Mouse (Mus musculus): ENCODE results near the gene Fen1.
A peak's percentile ranks its signal among the peaks of the same experiment; 100 is the strongest.
"Not testable (repeated sequence)": the region's sequence is repeated elsewhere in the genome, so short reads cannot be mapped to it uniquely, and the experiment has no call there.

Gene Fen1

GRCm38 (mm10) chr19:10176941-10177372 lies 27.0 kb downstream of the Fen1 start:
- peak; percentile 57 for DNase-seq

GRCm38 (mm10) chr19:10176477-10176876 lies 27.5 kb downstream of the Fen1 start:
- DNase-seq: no peak

- DNase-seq: no peak
Measured at GRCm38 (mm10) chr19:10174956-10175355, 29.0 kb downstream of the Fen1 start.

- no peak for DNase-seq
Measured at GRCm38 (mm10) chr19:10173844-10174539, 30.0 kb downstream of the Fen1 start.

GRCm38 (mm10) chr19:10173116-10173718 lies 30.8 kb downstream of the Fen1 start:
- peak; percentile 46 for DNase-seq

GRCm38 (mm10) chr19:10171846-10172245 lies 32.1 kb downstream of the Fen1 start:
- DNase-seq: no peak

GRCm38 (mm10) chr19:10171359-10171758 lies 32.6 kb downstream of the Fen1 start:
- DNase-seq: no peak

- DNase-seq: no peak
Measured at GRCm38 (mm10) chr19:10170466-10170865, 33.5 kb downstream of the Fen1 start.

GRCm38 (mm10) chr19:10169692-10170330 lies 34.2 kb downstream of the Fen1 start:
- not testable (repeated sequence) for DNase-seq

- no peak for DNase-seq
Measured at GRCm38 (mm10) chr19:10169179-10169578, 34.8 kb downstream of the Fen1 start.

GRCm38 (mm10) chr19:10168441-10168840 lies 35.5 kb downstream of the Fen1 start:
- no peak for DNase-seq

GRCm38 (mm10) chr19:10167951-10168350 lies 36.0 kb downstream of the Fen1 start:
- no peak for DNase-seq

- DNase-seq: no peak
Measured at GRCm38 (mm10) chr19:10167112-10167511, 36.9 kb downstream of the Fen1 start.

GRCm38 (mm10) chr19:10165928-10166327 lies 38.0 kb downstream of the Fen1 start:
- peak; percentile 25 for DNase-seq

GRCm38 (mm10) chr19:10163896-10164295 lies 40.1 kb downstream of the Fen1 start:
- DNase-seq: no peak

- no peak for DNase-seq
Measured at GRCm38 (mm10) chr19:10157725-10158124, 46.2 kb downstream of the Fen1 start.

GRCm38 (mm10) chr19:10149189-10149588 lies 54.8 kb downstream of the Fen1 start:
- peak; percentile 35 for DNase-seq

Measured in lung, postnatal 36 days (tissue).